Mouse (Mus musculus) layer of hippocampus, postnatal 25 days (tissue): ENCODE data around the gene Loxl3. TPM values are rescaled to one million over a fixed set of nuclear protein-coding genes. Genes with fewer than 3 reads are reported as not detected.

Experiments
- DNase-seq, 2 experiments: peaks; one replicate each; pipeline ENCODE4 v3.0.0; 2022; ENCODE audit warnings: mixed read lengths in 2 of 2, low spot score in 1 of 2; ENCODE audit errors: extremely low spot score in 1 of 2
- microRNA-seq, 2 experiments: library from miRNA; unstranded; fragments of <30 nt; microRNA quantifications; one replicate each; pipeline ENCODE4 v1.2.0; 2021
- total RNA-seq, 2 experiments: library from RNA; stranded (reverse); gene quantifications; 2 replicates each; pipeline ENCODE4 v1.2.3; 2021

Gene Loxl3
- total RNA-seq, 2 experiments from 2014 or later: 3.3 to 3.9 TPM

DNA sequence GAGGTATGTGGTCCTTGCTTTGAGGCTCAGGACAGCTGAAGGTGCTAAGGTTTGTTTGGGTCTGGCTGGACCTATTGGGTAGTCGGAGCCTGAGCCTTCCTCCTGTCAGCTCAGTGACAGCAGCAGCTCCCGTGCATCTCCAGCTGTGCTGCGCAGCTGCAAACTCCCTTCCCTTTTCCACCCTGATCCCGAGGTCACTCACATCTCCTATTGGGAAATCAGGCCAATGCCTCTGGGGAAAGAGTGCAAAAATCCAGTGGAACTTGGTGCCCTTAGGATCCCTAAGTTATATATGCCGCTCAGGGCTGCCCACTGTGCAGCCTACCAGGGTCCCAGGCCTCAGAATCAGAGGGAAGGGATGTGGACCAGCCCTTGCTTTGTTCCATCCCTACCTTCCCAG is 49.5 kb downstream of the Loxl3 start:
- DNase-seq: no peak

DNA sequence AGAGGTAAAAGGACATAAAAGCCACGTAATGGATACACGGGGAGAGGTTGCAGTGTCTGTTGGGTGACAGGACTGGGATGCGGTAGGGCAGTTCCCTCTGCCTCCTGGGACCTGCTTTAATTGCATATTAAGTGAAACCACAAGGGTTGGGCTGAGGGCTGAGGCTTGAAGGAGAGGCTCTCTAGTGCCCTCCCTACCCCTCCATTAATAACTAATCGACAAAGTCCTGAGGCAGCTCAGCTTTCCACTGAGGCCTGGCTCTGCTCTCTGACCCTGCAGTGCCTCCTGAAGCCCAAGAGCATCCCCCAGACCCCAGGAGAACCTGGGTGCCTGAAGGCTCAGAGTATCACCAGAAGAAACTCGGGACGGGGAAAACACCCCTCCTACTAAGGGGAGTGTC is 50.5 kb downstream of the Loxl3 start:
- DNase-seq: no peak

DNA sequence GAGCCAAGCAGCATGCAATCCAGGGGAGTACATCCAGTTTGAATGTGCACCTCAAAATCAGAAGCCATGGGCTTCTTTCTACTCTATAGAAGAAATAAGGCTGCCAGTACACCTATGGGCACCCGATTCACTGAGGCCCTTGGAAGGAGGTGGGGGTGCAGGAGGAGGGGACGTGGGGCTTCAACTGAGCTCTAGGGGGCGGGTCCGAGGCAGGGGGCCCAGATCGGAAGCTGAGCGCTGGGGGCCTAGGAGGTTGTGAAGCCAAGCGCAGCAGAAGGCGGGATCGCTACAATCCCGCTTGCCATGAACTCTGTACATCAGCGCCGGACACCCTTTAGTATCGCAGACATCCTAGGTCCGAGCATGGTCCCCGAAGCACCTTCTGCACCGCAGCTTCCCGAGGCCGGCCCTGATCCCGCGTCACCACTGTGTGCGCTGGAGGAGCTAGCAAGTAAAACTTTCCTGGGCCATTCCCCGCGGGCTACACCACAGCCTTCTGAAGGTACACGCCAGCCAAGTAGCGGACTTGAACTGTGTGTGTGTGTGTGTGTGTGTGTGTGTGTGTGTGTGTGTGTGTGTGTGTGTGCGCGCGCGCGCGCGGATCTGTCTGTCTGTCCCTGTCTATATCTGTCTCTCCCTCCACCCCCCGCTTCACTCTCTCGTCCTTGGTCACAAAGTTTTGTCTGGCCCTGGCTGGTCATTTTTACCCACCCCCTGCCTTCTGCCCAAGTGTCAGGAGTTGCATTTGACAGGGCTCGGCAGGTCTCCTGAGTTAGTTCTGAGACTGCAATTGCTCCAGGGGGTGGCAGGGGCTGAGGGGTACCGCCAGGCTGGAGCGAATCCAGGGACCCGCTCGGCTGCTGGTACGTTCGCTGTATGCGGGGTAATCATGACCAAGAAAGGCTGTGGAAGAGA is 52.4 kb downstream of the Loxl3 start, which contains the start of gene Lbx2:
TSS of gene Lbx2 (plus strand) at position 247 of the 915 bp plus-strand sequence.
- no peak for DNase-seq

DNA sequence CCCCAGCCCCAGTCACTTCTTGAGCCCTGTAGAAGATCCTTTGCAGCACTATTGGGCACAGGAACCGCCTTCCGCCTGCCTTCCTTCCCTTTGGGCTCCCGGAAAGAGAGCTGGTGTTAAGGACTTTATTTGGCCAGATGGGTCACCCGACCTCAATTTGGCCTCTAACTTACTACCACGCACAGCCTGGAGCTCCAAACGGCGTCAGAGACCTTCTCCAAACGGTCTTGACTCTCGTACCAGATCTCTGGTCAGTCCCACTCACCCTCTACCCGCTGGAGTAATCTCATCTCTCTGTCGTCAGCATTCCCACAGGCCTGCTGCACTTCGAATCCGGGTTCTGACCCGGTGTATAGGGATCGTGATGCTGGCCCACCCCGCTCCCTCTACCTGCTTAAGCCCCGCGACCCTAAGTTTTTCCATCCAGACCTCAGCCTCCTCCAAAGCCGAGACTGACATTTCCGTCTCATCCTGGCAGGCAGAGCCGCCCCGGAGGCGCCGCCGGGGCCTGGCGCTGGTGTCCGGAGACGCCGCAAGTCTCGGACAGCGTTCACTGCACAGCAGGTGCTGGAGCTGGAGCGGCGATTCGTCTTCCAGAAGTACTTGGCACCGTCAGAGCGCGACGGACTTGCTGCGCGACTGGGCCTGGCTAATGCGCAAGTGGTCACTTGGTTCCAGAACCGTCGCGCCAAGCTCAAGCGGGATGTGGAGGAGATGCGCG is 53.4 kb downstream of the Loxl3 start:
- DNase-seq: no peak

DNA sequence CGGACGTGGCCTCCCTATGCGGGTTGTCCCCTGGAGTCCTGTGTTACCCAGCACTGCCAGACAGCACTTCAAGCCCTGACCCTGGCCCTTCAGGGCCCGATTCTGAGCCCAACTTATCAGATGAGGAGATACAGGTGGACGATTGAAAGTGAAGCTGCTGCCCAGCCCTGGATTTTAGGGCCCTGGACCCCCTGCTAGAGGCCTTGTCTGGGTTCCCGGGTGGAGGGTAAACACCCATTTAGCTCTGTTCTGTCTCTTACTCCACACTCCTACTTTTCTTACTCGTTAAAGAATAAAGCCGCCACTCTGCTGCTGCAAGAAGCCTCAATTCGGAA is 53.9 kb downstream of the Loxl3 start:
- DNase-seq: no peak

DNA sequence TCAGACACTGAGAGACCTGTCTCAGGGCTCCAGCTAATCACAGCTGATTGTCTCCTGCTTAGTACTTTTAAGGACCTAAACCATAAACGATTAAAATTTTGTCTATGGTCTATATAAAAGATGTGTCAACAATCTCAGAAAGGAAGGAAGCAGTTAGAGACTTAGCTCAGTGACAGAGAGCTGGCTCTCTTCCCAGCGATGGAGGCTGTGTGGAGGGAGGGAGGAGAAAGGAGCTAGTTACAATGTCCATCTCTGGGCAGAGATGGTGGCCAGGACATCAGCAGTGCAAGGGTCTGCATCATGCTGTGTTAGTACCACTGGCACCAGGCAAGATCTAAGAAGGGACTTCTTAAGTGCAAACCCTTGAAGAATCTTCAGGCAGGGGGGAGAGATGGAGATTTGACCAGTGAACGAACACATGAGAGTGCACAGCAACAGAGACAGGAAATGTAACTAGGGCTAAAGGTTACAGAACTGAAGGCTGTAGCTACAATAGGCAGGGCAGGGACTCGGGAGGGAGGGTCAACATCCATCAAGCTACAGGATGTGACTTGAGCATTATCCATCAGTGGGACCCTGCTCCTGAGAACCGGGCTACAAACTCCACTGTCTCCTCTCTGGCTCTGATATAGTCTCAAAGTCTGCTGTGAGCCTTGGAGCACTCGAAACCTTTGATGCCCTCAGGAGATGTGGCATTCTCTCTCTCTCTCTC is 58.6 kb downstream of the Loxl3 start:
- DNase-seq: no peak

DNA sequence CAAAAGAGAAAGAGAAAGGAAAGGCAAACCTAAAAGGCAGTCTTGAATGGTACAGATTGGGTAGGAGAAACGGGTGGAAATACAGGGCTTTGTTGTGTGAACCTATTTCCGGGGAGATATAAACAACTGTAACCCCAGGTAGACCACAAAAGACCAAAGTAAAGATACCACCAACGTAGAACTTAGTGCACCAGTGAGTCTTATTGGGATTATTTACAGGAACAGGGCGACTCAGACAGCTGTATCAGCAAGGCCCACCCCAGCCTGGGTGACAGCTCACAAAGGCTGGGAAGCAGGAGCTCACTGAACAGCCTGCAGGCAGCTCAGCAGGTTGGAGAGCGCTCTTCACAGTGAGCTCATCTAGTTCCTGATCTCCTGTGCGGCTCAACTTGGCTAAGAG is 62.0 kb downstream of the Loxl3 start:
- no peak for DNase-seq

DNA sequence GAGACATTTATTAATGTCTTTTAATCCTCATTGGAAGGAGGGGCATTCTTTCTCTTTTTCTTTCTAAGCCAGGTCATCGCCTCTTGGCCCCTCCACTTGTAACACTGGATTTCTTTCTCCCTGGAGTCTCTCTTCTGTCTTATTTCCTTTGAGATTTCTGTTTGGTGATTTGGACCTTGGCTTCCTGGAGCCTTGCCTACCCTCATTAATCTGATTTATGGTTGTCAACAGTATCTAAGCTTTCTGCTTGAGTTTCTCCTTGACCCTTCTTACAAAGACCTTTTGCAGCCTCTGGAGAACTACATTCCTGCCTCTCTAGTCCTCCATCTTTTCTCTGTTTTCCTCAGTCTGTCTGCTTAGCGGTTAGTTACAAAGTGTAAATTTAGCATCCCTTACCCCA is 64.4 kb downstream of the Loxl3 start:
- no peak for DNase-seq

DNA sequence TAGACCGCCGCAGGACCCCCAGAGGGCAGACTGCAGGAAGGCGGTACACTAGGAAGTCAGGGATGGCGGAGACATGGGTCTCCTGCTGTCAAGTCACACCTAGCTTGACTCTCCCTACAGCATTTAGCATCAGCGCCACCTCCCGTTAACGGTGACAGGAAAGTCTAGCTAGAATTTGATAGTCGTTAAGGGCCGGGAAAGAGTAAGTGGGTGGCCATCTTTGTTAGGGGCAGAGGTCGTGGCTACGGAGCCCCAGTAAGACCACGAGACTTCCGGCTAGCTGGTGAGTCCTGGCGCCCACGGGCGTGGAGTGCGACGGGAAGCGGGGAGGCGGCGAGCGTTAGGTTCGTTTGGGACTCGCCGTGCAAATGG is 67.3 kb downstream of the Loxl3 start, which contains the start of the genes Ccdc142 and Gm42688:
TSS of gene Ccdc142 (plus strand) at position 286 of the 372 bp plus-strand sequence.
TSS of gene Gm42688 (plus strand) at position 302 of the 372 bp plus-strand sequence.
- DNase-seq: peak; percentile 72 to 73

DNA sequence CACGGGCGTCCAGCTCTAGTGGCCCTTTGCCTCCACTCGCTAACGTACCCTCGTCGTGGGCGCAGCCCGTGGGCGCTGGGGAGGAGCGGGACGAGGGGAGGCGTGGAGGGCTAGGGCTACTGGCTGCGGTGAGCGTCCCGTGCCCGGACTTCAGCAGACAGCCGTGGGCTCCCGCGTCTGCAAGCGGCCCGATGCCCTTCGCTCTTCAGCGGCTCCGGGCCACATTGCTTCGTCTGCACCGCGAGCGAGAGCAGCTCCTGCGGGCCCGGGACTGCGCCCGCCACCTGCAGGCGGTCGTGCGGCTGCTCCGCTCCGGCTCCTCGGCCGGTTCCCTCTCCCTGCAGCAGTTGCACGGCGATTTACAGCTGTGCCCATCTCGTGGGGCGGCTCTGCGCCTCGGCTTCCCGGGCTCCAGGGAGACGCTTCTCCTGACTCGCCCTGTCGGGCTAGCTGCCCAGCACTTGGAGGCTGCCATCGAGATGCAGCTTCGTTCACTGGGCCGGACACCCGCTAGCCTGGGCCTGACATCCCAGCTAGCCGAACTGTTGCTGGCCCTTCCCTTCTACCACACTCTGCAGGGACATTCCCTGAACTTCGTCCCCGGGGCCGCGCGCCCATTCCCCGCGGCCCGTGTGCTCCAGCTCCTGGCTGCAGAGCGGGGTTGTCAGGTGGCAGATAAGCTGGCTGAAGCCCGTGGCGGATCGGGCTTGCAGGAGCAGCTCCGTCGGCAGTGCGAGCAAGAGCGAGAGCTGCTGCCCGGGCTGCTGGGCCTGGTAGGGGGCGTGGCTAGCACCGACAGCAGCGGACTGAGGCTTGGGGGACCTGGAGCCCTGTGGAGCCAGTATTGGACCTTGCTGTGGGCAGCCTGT is 67.9 kb downstream of the Loxl3 start:
- peak; percentile 43 to 55 for DNase-seq

Small RNA genes within 50 kb of the gene (microRNA-seq; reads per million reads assigned to microRNA genes)
- 0 reads per million in 2 experiments for gene Mir3470a
- 0.20 to 0.55 reads per million in 2 experiments for gene Mir7040

Other genes with a start within 250 kb of the Loxl3 start
- 10 to 100 TPM; 37.8 to 37.9 TPM for gene Sema4f, start 94.4 kb upstream of the Loxl3 start, total RNA-seq
- under 1 TPM in 1 of 2 experiments, not detected in 1; 0.34 TPM for gene M1ap, start 87.3 kb upstream of the Loxl3 start, total RNA-seq
- 1 to 10 TPM; 1.9 to 2.5 TPM for gene Dok1, start 702 bp upstream of the Loxl3 start, total RNA-seq
- 100 to 1,000 TPM; 115 to 121 TPM for gene Aup1, start 20.3 kb downstream of the Loxl3 start, total RNA-seq
- 10 to 100 TPM; 51.8 to 52.7 TPM for gene Htra2, start 21.1 kb downstream of the Loxl3 start, total RNA-seq
- gene Dqx1, start 23.7 kb downstream of the Loxl3 start, total RNA-seq: 1 to 10 TPM in 1 of 2 experiments, under 1 TPM in 1; 0.81 to 1.1 TPM
- not detected for gene Tlx2, start 36.1 kb downstream of the Loxl3 start, total RNA-seq
- gene Pcgf1, start 43.7 kb downstream of the Loxl3 start, total RNA-seq: 10 to 100 TPM; 30.3 to 33.0 TPM
- under 1 TPM in 1 of 2 experiments, not detected in 1; 0.77 TPM for gene Lbx2, start 52.2 kb downstream of the Loxl3 start, total RNA-seq
- 10 to 100 TPM in 1 of 2 experiments, 1 to 10 TPM in 1; 5.8 to 10.7 TPM for gene Ccdc142, start 67.4 kb downstream of the Loxl3 start, total RNA-seq
- 1 to 10 TPM; 5.4 to 8.2 TPM for gene Gm42688, start 67.4 kb downstream of the Loxl3 start, total RNA-seq
- 10 to 100 TPM; 67.0 to 67.7 TPM for gene Mrpl53, start 74.9 kb downstream of the Loxl3 start, total RNA-seq
- gene Mogs, start 81.3 kb downstream of the Loxl3 start, total RNA-seq: 10 to 100 TPM; 25.7 to 28.9 TPM
- gene Wbp1, start 87.4 kb downstream of the Loxl3 start, total RNA-seq: 10 to 100 TPM; 54.3 to 58.0 TPM
- 10 to 100 TPM; 24.0 to 26.2 TPM for gene Ino80b, start 91.3 kb downstream of the Loxl3 start, total RNA-seq
- gene Rtkn, start 101.3 kb downstream of the Loxl3 start, total RNA-seq: 10 to 100 TPM; 83.6 to 93.5 TPM
- 10 to 100 TPM; 25.1 to 28.4 TPM for gene Wdr54, start 122.2 kb downstream of the Loxl3 start, total RNA-seq
- gene 1700003E16Rik, start 122.2 kb downstream of the Loxl3 start, total RNA-seq: 10 to 100 TPM; 22.1 to 25.0 TPM
- gene Dctn1, start 131.7 kb downstream of the Loxl3 start, total RNA-seq: 100 to 1,000 TPM; 371 to 399 TPM
- under 1 TPM; 0.30 to 0.66 TPM for gene Slc4a5, start 185.7 kb downstream of the Loxl3 start, total RNA-seq